Mouse (Mus musculus): ENCODE measurements around the gene Enc1. TPM values are rescaled to one million over a fixed set of nuclear protein-coding genes. Genes with fewer than 3 reads are reported as not detected.

Gene Enc1
- polyA plus RNA-seq, 1 experiment = 0.01 TPM

DNA sequence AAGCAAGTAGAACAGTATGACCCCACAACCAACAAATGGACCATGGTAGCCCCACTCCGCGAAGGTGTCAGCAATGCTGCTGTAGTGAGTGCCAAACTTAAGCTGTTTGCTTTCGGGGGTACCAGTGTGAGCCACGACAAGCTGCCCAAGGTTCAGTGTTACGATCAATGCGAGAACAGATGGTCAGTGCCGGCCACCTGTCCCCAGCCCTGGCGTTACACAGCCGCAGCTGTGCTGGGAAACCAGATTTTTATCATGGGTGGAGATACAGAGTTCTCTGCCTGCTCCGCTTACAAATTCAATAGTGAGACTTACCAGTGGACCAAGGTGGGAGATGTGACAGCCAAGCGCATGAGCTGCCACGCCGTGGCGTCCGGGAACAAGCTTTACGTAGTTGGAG, 5.3 kb downstream of the Enc1 start:
- H3K9me3 ChIP-seq (ENCODE audit: control insufficient read depth, low read length) = no peaks in the 10 kb centered on the region
- H3K27me3 ChIP-seq (ENCODE audit: control insufficient read depth) = peaks cover 19% of the 10 kb centered on the region
- H3K4me3 ChIP-seq (replicated peaks) = no peak overlapping the region
- H3K4me1 ChIP-seq (ENCODE audit: control insufficient read depth) = peaks cover 10% of the 10 kb centered on the region
- TF ChIP-seq GATA1 (IDR thresholded peaks at IDR 0.05; ENCODE audit: low read length) = no peak
- no peak for TF ChIP-seq TAL1 (IDR thresholded peaks at IDR 0.05; ENCODE audit: low read length)
- H3K36me3 ChIP-seq (ENCODE audit: control insufficient read depth) = peaks cover 13% of the 10 kb centered on the region; the same call in 1 of the 2 replicates

DNA sequence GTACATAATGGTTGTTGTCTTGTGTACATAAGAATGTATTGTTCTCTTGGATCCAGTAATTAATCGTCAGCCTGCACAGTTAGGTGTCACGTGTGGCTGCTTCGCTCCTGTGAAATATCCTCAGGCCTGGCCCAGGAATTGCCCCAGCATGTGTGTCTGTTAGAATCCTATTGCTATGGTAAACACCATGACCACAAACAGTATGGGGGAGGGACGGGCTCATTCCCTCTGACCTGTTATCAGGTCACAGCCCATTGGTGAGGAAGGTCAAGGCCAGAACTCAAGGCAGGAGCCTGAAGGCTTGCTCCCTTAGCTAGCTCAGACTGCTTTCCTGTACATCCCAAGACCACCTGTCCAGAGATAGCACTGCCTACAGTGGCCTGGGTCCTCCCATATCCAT, 6.8 kb downstream of the Enc1 start:
- Histone ChIP-seq H3K27me3 (ENCODE audit: control insufficient read depth) (peaks cover 4% of the 10 kb centered on the region), H3K4me1 (ENCODE audit: control insufficient read depth) (0 out of 2 replicates have a peak, but pooled peaks cover 2% of the 10 kb centered on the region), H3K36me3 (ENCODE audit: control insufficient read depth) (peaks cover 13% of the 10 kb centered on the region; the same call in 1 of the 2 replicates), H3K9me3 (ENCODE audit: control insufficient read depth, low read length) (no peaks in the 10 kb centered on the region), H3K4me3 (replicated peaks) (no peak overlapping the region)
- TF ChIP-seq TAL1 (IDR thresholded peaks at IDR 0.05; ENCODE audit: low read length) (no peak), GATA1 (IDR thresholded peaks at IDR 0.05; ENCODE audit: low read length) (no peak)

DNA sequence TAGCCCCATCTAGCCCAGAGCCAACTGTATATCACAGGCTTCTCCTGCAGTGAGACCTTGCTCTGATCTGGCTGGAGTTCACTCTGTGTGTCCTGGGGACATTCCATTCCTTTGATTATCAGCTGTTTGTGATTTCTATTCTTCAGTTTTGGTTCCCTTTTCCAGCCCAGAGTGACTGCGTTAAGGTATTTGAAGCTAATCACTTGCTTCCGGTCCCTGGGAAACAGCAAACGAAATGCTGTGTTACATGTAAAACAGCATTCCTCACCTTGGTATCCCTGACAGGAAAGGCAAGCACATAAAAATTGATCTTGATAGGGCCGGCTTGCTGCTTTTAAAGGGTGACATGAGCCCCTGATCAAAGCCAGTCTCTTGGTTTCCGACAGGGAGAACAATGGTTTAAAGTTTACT, 8.2 kb downstream of the Enc1 start:
- no peaks in the 10 kb centered on the region for H3K27me3 ChIP-seq (ENCODE audit: control insufficient read depth)
- peaks cover 13% of the 10 kb centered on the region; the same call in 1 of the 2 replicates for H3K36me3 ChIP-seq (ENCODE audit: control insufficient read depth)
- no peaks in the 10 kb centered on the region for H3K9me3 ChIP-seq (ENCODE audit: control insufficient read depth, low read length)
- TF ChIP-seq GATA1 (IDR thresholded peaks at IDR 0.05; ENCODE audit: low read length) (no peak), TAL1 (IDR thresholded peaks at IDR 0.05; ENCODE audit: low read length) (no peak)
- H3K4me3 ChIP-seq (replicated peaks) = no peak overlapping the region
- 0 out of 2 replicates have a peak, but pooled peaks cover 2% of the 10 kb centered on the region for H3K4me1 ChIP-seq (ENCODE audit: control insufficient read depth)

DNA sequence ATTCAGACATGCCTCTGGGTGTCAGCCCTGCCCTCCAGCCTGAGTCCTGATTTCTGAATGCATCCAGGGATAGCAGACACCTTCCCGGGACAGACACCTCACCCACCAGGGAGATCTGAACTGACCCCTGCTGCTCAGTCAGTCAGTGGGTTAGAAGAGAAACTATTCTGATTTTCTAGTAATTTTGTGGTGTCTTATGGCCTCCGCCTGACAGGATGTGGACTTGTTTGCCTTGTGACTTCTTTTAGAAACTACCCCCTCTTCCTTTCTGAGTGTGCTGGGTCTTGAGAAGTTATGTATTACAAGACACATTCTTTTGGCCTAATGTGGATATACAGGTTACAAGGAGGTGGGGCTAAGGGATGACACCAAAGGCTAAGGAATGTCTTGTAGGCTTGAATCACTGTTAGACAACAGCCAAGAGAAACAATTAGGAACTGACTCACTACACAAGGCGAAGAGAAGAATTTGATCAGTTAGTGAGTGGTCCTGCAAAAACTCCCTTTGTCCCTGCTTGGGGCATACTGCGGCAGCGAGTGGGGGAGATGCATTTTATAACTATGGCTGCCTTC, 8.7 kb downstream of the Enc1 start:
- Histone ChIP-seq H3K36me3 (ENCODE audit: control insufficient read depth) (peaks cover 13% of the 10 kb centered on the region; the same call in 1 of the 2 replicates), H3K4me1 (ENCODE audit: control insufficient read depth) (0 out of 2 replicates have a peak, but pooled peaks cover 2% of the 10 kb centered on the region), H3K4me3 (replicated peaks) (no peak overlapping the region), H3K9me3 (ENCODE audit: control insufficient read depth, low read length) (no peaks in the 10 kb centered on the region), H3K27me3 (ENCODE audit: control insufficient read depth) (no peaks in the 10 kb centered on the region)
- no peak for TF ChIP-seq GATA1 (IDR thresholded peaks at IDR 0.05; ENCODE audit: low read length)
- no peak for TF ChIP-seq TAL1 (IDR thresholded peaks at IDR 0.05; ENCODE audit: low read length)

DNA sequence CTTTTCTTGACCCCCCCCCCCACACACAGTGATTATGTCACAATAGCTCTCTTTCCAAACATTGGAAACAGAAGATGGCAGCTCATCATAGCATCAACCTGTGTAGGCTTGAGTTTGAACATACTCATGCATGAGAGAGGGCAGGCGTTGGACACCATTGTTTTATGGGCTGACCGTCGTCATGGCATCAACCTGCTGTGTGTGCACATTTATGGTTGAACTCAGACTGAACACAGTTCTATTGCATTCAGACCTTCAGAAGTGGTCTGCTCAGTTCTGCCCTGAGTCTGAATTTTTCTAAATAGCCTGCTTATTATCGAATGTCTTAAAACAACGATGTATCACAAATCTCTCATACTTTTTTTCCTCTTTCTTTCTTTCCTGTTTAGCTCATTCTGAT, 9.2 kb downstream of the Enc1 start:
- Histone ChIP-seq H3K9me3 (ENCODE audit: control insufficient read depth, low read length) (no peaks in the 10 kb centered on the region), H3K27me3 (ENCODE audit: control insufficient read depth) (no peaks in the 10 kb centered on the region), H3K36me3 (ENCODE audit: control insufficient read depth) (peaks cover 11% of the 10 kb centered on the region; the same call in 1 of the 2 replicates), H3K4me3 (replicated peaks) (no peak overlapping the region), H3K4me1 (ENCODE audit: control insufficient read depth) (no peaks in the 10 kb centered on the region)
- TF ChIP-seq GATA1 (IDR thresholded peaks at IDR 0.05; ENCODE audit: low read length) (no peak), TAL1 (IDR thresholded peaks at IDR 0.05; ENCODE audit: low read length) (no peak)

DNA sequence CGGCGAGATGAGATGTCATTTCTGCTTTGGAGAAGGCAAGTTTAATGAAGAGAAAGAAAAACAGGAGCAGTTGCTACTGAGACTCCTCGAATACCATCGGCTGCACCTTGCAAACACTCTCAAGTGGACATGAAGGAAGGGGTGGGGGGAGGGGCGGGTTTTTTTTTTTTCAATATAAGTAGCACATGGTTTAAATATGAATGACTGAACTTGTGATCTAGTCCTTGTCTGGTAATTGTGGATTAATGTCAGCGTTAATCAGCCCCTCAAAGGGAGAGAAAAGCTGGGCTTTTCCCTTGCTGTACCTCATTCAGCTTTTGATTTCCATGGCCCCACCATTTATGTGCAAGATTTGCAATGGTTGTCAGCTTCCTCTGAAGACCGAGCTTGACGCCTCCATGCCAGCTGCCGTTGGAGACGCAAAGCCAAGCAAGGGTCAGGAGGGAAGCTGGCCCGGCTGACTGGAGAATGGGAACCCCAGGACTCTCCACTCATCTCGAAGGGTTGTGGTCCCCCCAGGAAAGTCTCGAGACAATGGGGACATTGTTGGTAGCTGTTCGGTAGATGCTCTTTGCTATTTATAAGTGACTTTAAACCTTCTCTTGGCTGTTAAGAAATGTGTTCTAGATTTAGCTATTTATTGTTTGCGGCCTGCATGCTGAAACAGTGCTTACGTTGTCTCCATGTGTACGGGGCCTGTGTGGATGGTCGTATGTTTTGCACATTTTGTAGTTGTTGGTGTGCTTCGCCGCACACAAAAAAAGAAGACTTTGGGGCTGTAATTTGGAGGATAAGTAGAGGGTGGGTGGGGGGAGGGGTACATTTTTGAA, 9.9 kb downstream of the Enc1 start:
- Histone ChIP-seq H3K27me3 (ENCODE audit: control insufficient read depth) (no peaks in the 10 kb centered on the region), H3K4me1 (ENCODE audit: control insufficient read depth) (no peaks in the 10 kb centered on the region), H3K36me3 (ENCODE audit: control insufficient read depth) (peaks cover 9% of the 10 kb centered on the region; the same call in 1 of the 2 replicates), H3K9me3 (ENCODE audit: control insufficient read depth, low read length) (no peaks in the 10 kb centered on the region), H3K4me3 (replicated peaks) (no peak overlapping the region)
- TF ChIP-seq GATA1 (IDR thresholded peaks at IDR 0.05; ENCODE audit: low read length) = no peak
- TF ChIP-seq TAL1 (IDR thresholded peaks at IDR 0.05; ENCODE audit: low read length) = no peak

DNA sequence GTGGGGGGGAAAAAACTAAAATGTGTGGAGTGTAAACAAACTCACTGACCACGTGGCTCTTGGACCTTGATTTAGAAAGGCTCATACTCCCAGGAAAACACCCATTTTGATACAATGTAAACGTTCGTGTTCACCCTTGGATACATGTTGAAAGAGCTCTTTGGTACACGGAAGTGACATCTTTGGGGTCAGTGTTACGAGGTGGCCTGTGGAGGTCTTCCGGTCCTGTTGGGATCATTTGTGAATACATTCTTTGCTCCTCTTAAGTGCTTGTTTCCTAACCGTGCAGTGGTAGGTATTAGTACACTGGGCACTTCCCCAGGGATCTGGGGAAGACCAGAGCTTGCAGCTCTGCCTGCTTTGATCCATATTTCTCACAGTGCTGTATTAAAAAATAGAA, 10.8 kb downstream of the Enc1 start:
- TF ChIP-seq GATA1 (IDR thresholded peaks at IDR 0.05; ENCODE audit: low read length) (no peak), TAL1 (IDR thresholded peaks at IDR 0.05; ENCODE audit: low read length) (no peak)
- no peaks in the 10 kb centered on the region for H3K9me3 ChIP-seq (ENCODE audit: control insufficient read depth, low read length)
- H3K4me3 ChIP-seq (replicated peaks) = no peak overlapping the region
- H3K4me1 ChIP-seq (ENCODE audit: control insufficient read depth) = no peaks in the 10 kb centered on the region
- H3K27me3 ChIP-seq (ENCODE audit: control insufficient read depth) = no peaks in the 10 kb centered on the region
- peaks cover 3% of the 10 kb centered on the region; the same call in 1 of the 2 replicates for H3K36me3 ChIP-seq (ENCODE audit: control insufficient read depth)

DNA sequence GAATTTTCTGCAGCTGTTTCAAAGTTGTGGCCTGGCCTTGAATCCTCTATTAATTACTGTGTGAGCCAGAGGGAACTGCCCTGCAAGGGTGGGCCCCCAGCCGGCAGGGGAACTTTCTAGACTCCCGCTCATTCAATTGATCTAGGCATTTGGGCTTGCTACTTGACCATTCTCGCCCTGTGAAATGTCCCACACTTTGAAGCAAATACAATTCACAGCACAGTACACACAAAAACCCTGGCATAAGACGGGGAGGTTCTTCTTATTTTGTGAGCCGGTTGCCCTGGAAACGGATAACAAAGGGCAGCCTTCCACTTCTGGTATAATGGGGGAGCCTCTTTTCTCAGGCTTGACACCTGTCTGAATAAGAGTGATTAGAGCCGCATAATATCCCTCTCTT, 11.6 kb downstream of the Enc1 start:
- Histone ChIP-seq H3K4me1 (ENCODE audit: control insufficient read depth) (no peaks in the 10 kb centered on the region), H3K27me3 (ENCODE audit: control insufficient read depth) (no peaks in the 10 kb centered on the region), H3K36me3 (ENCODE audit: control insufficient read depth) (peaks cover 3% of the 10 kb centered on the region; the same call in 1 of the 2 replicates), H3K4me3 (replicated peaks) (no peak overlapping the region), H3K9me3 (ENCODE audit: control insufficient read depth, low read length) (no peaks in the 10 kb centered on the region)
- no peak for TF ChIP-seq TAL1 (IDR thresholded peaks at IDR 0.05; ENCODE audit: low read length)
- no peak for TF ChIP-seq GATA1 (IDR thresholded peaks at IDR 0.05; ENCODE audit: low read length)

DNA sequence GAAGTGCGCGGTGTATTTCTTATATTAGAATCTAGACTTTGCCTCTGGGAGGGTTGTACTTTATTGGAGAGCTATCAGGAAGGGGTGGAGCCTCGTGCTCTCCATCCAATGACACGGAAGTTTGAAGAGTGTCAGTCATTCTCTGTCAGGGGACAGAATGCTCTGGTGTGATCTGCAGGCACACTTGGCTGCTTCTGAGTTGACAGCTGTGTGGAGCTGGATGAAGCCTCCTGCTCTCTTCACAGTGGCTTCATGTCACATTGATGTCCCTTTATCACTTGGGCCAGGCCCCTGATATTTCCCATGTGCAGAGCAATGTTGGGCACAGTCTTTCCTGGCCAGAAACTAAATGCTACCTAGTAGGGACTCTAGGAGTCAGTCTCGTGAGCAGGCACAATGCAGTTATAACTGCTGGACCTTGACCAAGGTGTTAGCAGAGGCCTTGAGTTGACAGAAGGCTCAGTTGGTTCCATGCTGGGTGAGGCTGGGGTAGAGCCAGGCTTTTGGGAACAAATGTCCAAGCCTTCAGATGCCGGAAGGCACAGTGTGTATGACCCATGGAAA, 12.6 kb downstream of the Enc1 start:
- H3K36me3 ChIP-seq (ENCODE audit: control insufficient read depth) = no peaks in the 10 kb centered on the region
- H3K9me3 ChIP-seq (ENCODE audit: control insufficient read depth, low read length) = no peaks in the 10 kb centered on the region
- H3K27me3 ChIP-seq (ENCODE audit: control insufficient read depth) = no peaks in the 10 kb centered on the region
- TF ChIP-seq GATA1 (IDR thresholded peaks at IDR 0.05; ENCODE audit: low read length) = no peak
- TF ChIP-seq TAL1 (IDR thresholded peaks at IDR 0.05; ENCODE audit: low read length) = no peak
- no peak overlapping the region for H3K4me3 ChIP-seq (replicated peaks)
- no peaks in the 10 kb centered on the region for H3K4me1 ChIP-seq (ENCODE audit: control insufficient read depth)
